Mouse (Mus musculus) urinary bladder, postnatal 4 days (tissue): Measurements from ENCODE around the gene Ubap2l.

Experiments
- DNase-seq, 2 experiments: peaks; one replicate each; pipeline ENCODE4 v3.0.0; 2021 to 2022; ENCODE audit warnings: low spot score in 2 of 2

The Ubap2l gene

DNA sequence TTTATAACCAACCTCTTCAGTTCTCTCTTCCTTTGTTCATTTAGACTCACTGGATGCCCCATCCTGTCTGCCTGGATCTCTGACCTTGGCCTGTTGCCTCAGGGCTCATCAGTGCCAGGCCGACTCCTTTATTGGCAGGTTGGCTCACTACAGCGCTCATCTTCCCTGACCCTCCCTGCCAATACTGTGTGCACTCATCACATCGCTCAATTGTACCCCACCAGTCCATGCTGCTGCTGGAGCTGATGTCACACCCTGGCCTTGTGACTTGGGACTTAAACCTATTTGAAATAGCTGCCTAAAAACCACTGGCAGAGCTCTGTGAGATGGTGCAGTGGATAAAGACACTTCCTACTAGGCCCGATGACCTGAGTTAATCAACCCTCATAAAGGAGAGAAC, 15.4 kb upstream of the Ubap2l start:
- no peak for DNase-seq

DNA sequence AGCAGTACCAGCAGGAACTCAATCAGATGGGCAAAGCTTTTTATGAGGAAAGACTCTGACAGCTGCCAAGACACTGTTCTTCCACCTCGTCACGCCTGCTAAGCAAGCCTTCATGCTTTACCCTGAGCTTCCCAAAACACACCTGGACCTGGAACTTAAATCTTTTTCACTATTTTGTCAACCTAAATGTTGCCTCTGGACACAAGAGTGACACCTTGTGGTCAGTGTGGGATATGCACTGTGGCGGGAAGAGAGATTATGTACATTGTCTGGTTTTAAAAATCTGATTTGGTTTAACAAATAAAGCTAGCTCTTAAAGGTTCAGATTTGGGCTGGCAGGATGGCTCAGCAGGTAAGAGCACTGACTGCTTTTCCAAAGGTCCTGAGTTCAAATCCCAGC, 13.1 kb upstream of the Ubap2l start:
- peak in 1 of 2 experiments; percentile 17 for DNase-seq

DNA sequence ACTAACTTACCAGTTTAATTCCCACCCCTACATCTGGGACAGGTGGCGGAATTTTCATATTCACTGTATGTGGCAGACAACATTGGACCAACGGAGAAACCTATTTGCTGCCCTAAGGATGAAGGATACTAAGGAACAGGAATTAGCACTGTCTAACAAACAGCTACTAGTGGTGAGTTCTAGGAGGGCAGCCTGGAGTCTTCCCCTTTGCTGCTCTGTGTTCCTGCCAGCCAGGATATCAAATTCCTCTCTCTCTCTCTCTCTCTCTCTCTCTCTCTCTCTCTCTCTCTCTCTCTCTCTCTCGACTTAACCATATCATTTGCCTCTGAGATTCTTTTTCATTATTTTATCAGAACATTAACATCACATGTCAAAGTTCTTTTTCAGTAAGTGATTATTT, 12.0 kb upstream of the Ubap2l start:
- DNase-seq, result no peak

DNA sequence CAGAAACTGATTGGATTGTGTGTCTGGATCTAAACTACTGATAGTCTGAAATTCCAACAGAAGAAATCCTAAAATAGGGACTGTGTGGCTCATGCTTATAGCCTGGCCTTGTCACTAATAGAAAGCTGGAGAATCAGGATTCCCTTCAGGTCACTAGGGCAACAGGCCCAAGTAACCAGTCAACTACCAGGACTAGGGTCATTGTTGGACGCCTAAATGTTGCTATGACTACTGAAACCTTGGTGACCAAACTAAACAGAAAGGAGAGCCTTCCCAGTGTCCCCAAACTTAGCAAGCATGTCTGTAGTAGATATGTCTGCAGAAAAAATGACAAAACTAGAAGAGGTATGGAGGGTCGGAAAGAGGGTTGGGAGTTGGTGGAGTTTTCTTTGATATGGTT, 10.1 kb upstream of the Ubap2l start:
- no peak for DNase-seq

DNA sequence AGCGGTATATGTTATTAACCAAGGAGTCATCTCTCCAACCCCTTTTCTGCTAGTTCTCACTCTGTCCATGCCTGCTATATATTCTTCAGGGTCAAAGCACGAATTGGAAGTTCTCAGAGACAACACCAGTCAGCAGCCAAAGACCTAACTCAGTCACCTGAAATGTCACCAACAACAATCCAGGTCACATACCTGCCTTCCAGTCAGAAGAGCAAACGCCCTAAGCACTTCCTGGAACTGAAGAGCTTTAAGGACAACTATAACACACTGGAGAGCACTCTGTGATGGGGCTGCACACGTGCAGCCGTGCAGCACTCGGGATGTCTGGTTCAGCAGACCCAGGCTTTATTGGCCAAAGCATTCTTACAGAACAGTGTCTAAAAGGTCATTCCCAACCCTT, 9.1 kb upstream of the Ubap2l start:
- DNase-seq, result no peak

DNA sequence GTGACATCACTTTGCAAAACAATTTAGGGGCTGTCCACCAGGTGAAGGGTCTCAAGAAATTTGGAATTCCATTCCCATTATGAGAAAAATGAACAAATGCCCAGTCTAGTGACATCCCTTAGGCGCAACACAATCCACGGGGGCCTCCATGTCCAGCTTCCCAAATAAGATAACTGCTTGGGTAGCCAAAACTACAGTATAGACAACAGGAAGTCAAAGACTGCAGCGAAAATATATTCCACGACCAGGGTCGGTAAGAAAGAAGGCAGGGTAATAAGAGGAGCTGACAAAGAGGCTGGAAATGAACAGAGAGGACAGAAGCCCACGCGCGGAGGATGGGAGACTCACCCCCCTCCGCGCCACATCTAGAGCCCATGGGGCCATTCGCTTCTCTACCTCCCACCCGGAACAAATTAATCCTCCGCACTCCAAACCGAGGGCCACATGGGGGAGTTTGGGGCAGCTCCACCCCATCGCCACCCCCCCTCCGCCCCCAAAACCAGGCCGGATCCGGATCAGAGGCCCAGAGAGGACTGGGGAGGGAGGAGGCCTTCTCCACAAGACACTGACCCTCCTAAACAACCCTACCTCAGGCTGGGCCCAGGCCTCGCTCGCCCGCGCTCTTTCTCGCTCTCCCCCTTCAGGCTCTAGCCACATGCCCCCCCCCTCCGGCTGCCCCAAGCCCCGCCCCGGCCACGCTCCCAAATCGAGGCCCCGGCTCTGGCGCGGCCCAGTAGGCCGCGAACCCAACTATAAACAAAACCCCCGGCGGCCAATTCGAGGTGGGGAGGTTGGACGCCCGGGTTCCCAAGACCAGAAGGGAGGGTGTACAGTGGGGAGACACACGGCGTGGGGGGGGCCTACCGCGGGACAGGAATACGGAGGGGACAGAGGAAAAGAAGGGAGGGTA, 732 bp downstream of the Ubap2l start, which contains the start of gene 4933434E20Rik:
Gene 4933434E20Rik, plus strand, starts transcription at position 196 of the 910 bp plus-strand sequence.
- DNase-seq, result peak; percentile 50 to 66

DNA sequence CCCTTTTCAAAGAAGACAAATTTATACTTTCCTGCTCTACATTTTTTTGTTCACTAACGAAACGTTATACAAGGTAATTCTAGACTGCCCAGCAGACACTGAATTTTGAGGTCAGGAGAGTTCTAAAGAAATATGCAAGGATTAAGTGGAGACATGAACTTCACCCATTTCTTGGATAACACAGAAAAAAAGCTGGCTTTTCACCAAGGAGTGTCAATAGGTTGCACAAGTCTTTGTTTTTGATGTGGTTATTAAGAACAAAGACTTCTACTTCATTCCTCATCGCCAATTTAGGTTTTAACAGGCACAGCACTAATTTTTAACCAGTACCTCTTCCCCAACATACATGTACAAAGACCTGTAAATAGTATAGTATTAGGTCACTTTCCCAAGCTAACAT, 2.7 kb downstream of the Ubap2l start:
- DNase-seq, result no peak

DNA sequence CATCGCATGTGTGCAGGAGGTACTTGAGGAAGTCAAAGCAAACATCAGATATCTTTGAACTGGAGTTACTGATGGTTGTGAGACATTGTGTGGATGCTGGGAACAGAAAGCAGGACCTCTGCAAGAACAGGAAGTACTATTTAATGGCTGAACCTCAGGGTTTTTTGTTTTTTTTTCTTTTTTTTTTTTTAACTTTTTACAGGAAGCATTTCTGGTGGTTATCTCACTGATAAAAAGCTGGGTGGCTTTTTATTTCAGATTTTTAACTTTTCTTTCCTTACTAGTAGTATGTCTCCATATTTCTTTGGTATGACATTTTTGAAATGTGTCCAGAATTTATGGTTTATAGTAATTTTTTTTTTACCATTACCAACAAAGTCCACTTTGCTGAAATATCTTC, 16.2 kb downstream of the Ubap2l start:
- no peak for DNase-seq

DNA sequence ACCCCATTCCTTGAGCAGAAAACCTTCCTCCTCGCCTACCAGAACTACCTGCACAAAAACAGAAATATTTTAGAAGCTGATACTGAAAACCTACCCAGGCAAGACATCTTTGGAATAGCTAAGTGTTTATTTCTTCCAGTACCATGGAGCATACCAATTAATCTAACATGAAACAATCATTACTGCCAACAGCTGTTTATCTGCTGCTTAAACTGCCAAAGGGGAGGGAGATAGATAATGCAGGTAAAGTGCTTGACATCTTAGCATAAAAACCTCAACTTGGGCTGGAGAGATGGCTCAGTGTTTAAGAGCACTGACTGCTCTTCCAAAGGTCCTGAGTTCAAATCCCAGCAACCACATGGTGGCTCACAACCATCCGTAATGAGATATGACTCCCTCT, 17.8 kb downstream of the Ubap2l start:
- DNase-seq, result no peak

DNA sequence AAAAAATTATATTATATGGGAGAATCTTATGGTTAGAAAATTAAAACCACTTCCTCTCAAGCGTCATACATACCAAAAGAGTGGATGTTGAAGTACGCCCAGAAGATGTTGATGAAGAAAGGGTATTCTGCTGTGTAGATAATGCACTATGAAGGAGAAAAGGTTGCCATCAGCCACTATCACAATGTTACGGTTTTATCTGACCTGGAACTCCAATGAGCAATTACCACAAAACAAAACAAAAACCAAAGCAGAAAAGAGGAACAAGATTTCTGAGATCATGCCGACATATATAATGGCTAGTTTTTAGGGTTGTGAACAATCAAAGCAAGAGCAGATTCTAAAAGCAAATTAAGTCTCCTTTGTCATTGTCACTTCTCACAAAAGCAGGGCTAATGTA, 35.8 kb downstream of the Ubap2l start:
- DNase-seq, result no peak

DNA sequence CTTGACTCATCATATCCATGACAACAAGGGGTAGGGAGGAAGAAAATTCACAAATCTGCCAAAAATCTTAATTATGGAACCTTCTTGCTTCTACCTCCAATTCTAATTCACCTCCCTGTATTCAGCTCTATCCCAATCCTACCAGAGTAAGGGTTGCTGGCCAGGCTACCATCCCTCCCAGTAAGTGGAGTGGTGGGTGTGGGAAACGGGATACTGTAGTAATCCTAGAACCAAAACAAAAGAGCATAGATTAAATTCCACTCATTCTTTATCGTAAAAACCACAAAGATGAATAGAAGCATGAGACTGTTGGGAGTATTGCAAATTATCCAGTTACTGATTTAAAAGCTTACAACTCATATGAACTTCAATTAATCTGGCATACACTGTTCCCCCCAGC, 42.1 kb downstream of the Ubap2l start:
- DNase-seq, result no peak

DNA sequence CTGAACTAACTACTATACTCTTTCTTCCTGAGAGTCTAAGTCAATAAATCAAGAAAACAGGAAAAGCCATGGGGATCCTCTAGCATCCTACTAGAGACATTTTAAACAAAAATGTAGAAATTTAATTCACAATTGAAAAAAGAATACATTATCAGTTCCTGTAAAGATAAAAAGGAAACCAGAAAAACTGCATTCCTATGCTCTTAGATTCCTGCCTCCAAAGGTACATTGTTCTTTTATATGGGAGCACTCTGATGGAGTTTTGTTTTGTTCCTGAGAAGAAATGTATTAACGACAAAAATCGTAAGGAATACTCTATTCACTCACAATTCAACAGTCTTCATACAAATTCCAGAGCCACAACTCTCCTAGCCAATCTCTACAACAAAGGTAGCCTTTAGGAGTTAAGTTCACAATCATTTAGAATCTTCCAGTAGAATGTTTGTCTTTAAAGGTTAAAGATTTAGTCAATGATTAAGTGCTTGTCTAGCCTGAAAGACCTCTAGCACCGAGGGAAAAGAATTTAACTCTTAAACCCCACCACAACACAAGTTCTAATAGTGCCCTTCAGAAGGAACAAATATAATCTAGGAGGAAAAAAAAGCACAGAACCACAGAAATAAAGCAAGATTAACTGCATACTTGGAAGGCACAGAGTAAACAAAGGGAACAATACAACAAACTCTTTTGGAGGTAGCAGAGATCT, 48.2 kb downstream of the Ubap2l start:
- no peak for DNase-seq

DNA sequence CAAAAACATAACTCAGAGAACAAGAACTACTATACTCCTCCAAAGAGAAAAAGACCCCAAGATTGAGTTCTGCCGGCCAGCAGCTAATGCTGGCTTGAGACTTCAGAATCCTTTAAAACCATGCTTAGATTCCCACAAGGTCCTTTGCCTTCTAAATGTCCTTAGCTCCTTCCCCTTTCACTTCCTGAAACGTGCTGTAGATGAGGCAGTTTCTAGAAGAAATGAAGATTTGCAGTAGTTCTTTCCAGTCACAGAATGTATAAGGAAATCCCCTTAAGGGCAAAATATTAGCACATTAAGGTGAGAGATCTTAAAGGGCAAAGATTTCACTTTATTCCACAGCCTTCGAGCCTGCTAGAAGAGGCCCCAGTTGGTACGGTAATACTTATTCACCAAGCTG, 52.6 kb downstream of the Ubap2l start:
- DNase-seq, result no peak

DNA sequence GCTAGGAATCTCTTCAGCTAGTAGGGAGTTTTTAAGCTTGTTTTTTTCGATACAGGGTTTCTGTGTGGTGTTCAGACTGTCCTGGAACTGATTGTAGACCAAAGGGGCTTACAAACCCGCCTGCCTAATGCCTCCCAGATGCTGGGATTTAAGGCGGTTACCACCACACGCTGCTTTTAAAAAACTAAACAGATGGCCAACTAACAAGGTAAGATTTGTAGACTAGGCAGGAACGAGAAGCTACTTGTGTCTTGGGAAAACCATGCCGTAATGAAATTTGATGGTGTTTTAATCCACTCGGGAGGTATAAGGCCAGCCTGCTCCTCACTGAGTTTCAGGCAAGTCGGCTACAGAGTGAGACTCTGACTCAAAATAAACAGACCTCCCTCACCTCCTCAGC, 53.3 kb downstream of the Ubap2l start:
- DNase-seq, result no peak

DNA sequence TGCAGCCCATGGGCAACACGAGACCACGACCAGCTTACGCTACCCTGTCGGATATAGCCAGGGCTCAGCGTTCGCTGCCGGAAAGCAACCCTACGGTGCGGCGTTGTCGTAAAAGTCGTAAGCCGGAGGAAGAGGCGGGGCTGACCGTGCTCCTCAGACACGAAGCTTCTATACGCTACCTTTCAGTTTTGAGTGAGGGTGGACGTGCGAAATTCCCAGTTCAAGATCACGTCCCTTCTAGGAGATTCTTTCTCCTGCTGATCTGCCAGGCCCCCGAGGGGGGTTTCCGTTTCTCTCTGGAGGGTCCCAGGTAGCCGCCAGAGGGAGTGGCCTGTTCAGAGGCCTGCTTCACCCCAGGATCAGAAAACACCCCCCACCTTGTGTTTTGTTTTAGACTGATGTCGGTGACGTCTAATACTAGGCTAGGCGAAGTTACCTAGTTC, 53.8 kb downstream of the Ubap2l start, which contains the start of gene Hax1:
Gene Hax1, minus strand, starts transcription at position 169 of the 443 bp plus-strand sequence.
- DNase-seq, result peak; percentile 86 to 92

DNA sequence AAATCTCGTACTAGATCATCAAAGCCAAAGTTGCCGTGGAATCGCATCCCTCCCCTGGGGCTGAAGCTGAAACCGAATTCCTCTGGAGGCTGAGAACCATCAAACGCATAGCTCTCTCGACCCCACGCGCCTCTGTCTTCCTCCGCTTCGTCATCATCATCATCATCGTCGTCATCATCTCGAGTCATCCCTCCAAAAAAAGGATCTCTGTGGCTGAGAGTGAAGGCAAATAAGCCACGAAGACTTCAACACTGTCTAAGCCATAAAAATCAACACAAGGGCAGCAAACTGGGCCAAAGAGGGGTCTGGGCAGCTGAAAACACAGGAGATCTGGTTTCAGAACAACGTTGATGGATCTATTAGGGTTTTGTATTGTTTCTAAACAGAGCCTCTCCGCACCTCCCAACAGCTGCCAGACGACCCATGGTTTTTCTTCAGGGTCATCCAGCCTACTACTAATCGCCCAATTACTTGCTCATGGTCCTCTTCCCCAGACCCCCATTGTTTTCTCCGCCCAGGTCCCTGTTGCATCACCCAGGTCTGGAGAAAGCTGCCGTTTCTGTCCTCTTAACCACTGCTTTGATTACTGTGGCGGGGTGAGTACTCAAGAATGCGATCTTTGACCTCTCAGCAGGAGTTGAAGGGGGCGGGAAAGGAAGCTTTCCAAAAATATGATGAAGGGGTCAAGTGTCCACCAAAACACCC, 54.5 kb downstream of the Ubap2l start:
- DNase-seq, result no peak

DNA sequence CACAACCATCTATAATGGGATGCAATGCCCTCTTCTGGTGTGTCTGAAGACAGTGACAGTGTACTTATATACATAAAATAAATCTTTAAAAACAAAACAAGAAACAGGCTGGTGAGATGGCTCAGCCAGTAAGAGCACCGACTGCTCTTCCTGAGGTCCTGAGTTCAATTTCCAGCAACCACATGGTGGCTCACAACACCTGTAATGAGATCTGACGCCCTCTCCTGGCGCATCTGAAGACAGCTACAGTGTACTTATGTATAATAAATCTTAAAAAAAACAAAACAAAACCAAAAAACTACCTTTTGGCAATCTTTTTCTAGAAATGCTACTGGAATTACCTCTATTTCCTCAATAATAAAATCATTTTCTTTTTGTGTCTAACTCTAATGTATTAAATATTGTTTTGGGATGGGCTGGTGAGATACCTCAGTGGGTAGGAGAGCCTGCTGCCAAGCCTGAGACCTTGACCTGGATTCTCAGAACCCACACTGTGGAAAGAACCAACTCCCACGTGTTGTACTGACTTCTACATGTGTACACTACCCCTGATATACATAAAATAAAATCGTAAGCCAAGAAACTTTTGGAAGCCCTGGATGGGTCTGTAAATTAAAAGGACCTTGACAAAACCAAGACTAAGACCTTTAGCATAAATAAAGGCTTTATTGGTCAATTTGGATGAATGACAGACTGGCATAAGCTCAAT, 57.5 kb downstream of the Ubap2l start:
- no peak for DNase-seq

DNA sequence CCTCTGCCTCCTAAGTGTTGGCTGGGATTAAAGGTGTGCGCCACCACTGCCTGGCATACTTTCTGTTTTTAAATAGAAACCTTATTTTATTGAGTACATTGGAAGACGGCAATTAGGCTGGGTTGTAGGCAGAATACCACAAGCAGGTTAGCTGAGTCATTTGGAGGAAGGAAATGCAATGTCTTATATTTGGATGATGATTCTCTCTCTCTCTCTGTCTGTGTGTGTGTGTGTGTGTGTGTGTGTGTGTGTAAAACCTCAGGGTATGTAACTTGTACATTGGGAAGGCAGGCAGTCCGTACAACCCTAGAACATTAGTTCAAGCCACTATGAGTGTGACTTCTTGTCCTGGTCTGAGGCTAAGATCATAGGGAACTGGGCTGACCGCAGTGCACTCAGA, 64.6 kb downstream of the Ubap2l start:
- DNase-seq, result no peak

DNA sequence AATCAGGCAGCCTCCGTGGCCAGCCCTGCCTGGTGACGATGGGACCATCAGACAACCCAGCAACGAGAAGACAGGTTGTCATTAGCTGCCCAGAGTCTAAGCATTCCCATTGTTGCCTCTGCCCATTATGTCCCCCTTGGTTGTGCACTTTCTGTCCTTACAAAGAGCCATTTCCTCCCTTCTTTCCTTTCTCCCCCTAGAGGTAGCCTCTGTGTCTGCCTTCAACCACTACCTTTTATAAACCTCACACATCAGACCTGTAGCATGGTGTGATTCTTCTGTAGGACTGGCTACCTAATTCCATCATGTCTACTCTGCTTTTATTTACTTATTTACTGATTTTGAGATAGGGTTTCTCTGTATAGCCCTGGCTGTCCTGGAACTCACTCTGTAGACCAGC, 65.2 kb downstream of the Ubap2l start:
- DNase-seq, result no peak

DNA sequence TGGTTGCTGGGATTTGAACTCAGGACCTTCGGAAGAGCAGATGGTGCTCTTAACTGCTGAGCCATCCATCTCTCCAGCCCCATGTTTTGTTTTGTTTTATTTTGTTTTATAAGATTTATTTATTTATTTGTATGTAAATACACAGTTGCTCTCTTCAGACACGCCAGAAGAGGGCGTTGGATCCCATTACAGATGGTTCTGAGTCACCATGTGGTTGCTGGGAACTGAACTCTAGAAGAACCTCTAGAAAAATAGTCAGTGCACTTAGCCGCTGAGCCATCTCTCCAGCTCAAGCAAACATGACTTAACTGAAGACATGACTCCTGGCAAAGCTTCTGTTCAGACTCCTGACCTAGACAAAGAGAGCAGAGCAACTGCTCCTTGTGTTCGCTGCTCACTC, 70.0 kb downstream of the Ubap2l start:
- DNase-seq, result no peak

DNA sequence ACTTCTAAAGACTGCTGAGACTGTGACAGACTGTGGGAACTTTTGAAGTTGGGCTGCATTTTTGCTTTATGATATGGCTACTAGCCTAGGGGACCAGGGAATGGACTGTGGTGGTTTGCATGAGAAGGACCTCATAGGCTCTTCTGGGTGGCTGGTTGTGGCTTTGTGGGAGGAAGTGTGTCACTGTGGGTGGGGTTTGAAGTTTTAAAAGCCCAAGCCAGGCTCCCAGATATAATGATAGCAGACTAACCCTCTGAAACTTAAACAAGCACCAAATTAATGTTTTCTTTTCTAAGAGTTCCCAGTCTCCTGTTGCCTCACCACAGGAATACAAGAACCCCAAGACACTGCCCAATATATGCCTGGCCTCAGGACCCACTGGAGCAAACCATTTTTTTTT, 75.6 kb downstream of the Ubap2l start:
- DNase-seq, result no peak

DNA sequence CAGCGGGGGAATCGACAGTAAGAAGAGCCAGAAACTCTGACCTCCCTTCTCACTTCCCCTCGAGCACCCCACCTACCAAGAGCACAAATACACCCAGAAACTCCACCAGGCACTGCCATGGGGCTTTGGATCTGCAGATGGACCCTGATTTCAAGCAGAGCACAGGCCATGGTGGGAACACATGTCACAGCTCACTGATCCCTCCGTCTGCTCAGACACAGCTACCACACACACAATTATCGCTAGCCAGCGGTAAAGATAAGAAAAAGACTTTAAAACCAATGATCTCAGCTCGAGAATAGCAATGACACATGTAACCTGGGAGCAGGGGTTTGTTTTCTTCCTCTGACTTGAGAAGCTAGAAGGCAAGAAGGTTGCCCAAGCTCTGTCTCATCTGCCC, 83.9 kb downstream of the Ubap2l start:
- DNase-seq, result no peak
